Mouse (Mus musculus) G1E (cell line): ENCODE measurements around the gene Kidins220. TPM values are rescaled to one million over a fixed set of nuclear protein-coding genes. Genes with fewer than 3 reads are reported as not detected.

Experiments used
- ATAC-seq: 2 replicates; pipeline ENCODE4 v1.8.0; 2016; ENCODE audit warnings: mild to moderate bottlenecking; ENCODE audit not compliant: insufficient number of reproducible peaks, poor library complexity, low FRiP score, severe bottlenecking; ENCODE audit errors: extremely low read depth
- DNase-seq: peaks from one replicate; pipeline ENCODE4 v3.0.0; 2012; ENCODE audit warnings: low spot score
- H3K27me3 ChIP-seq: 2 replicates; pipeline ENCODE4 v1.6.1; 2012; ENCODE audit warnings: mild to moderate bottlenecking, low read length, inconsistent platforms; ENCODE audit not compliant: insufficient read depth
- H3K36me3 ChIP-seq: replicated peaks from 2 replicates; pipeline ENCODE3; 2012; ENCODE audit warnings: mild to moderate bottlenecking, inconsistent platforms
- H3K4me1 ChIP-seq: 2 replicates; pipeline ENCODE4 v1.6.1; 2012; ENCODE audit warnings: low read depth, low read length, inconsistent platforms, mixed read lengths; ENCODE audit not compliant: insufficient read depth
- H3K4me3 ChIP-seq: 2 replicates; pipeline ENCODE4 v1.5.1; 2012; ENCODE audit warnings: low read depth, mild to moderate bottlenecking, inconsistent platforms, low read length, moderate library complexity, mixed read lengths
- H3K9me3 ChIP-seq: replicated peaks from 2 replicates; pipeline ENCODE4 v1.6.1; 2012; ENCODE audit warnings: inconsistent platforms
- CTCF ChIP-seq: IDR thresholded peaks from 2 replicates; pipeline ENCODE4 v1.5.1; 2012; ENCODE audit warnings: low read depth, low read length, inconsistent platforms, mixed read lengths
- GATA1 ChIP-seq: IDR thresholded peaks from 2 replicates; pipeline ENCODE4 v1.6.1; 2012; ENCODE audit warnings: borderline replicate concordance, low read length, inconsistent platforms, mixed read lengths
- GATA2 ChIP-seq: IDR thresholded peaks from 2 replicates; pipeline ENCODE4 v1.6.1; 2012; ENCODE audit warnings: low read depth, low read length, inconsistent platforms, borderline replicate concordance
- POLR2AphosphoS5 ChIP-seq: IDR thresholded peaks from 2 replicates; pipeline ENCODE4 v1.6.1; 2012; ENCODE audit warnings: low read depth, low read length, inconsistent platforms; ENCODE audit not compliant: insufficient replicate concordance
- TAL1 ChIP-seq: conservative IDR thresholded peaks from 2 replicates; pipeline ENCODE4 v1.6.1; 2012; ENCODE audit warnings: low read depth, low read length, inconsistent platforms, mixed read lengths
- polyA plus RNA-seq: library from polyadenylated mRNA; stranded (reverse); fragments of >175 nt; gene quantifications from 2 replicates; pipeline ENCODE4 v1.2.3, GENCODE M21; 2012
- total RNA-seq, 2 experiments: library from RNA; stranded (forward) in 1 of 2; stranded (reverse) in 1 of 2; fragments of 200-1000 nt in 1 of 2; fragments of >200 nt in 1 of 2; fragmentation: Nextera tagmentation in 1 of 2; gene quantifications; 2 replicates each; pipeline ENCODE4 v1.2.3; 2014 to 2017

The Kidins220 gene
- total and polyA plus RNA-seq, 3 experiments = 42.4 to 88.5 (median 79.5) TPM

- DNase-seq (no peak), ATAC-seq (no peak)
- H3K4me1 ChIP-seq = no peaks in the 10 kb centered on the region
- no peaks in the 10 kb centered on the region for H3K9me3 ChIP-seq
- no peaks in the 10 kb centered on the region for H3K27me3 ChIP-seq
- no peak overlapping the region for H3K4me3 ChIP-seq
- H3K36me3 ChIP-seq = peaks cover 29% of the 10 kb centered on the region
- TF ChIP-seq POLR2AphosphoS5 (no peak), GATA1 (no peak), CTCF (no peak), GATA2 (no peak), TAL1 (no peak)
These were observed 87.5 kb downstream of the Kidins220 start for GRCm38 (mm10) chr12:25062264-25062663.

- H3K4me1 ChIP-seq = no peaks in the 10 kb centered on the region
- no peaks in the 10 kb centered on the region for H3K36me3 ChIP-seq
- ATAC-seq = no peak
- DNase-seq = no peak
- H3K4me3 ChIP-seq = no peak overlapping the region
- TF ChIP-seq GATA1 (no peak), POLR2AphosphoS5 (no peak), GATA2 (no peak)
- no peaks in the 10 kb centered on the region; the same call in 1 of the 2 replicates for H3K27me3 ChIP-seq
- H3K9me3 ChIP-seq = no peaks in the 10 kb centered on the region
These were observed 98.6 kb downstream of the Kidins220 start for GRCm38 (mm10) chr12:25073374-25073773.

- Histone ChIP-seq H3K36me3 (no peaks in the 10 kb centered on the region), H3K27me3 (no peaks in the 10 kb centered on the region), H3K4me1 (no peaks in the 10 kb centered on the region), H3K9me3 (no peaks in the 10 kb centered on the region), H3K4me3 (no peak overlapping the region)
- ATAC-seq = no peak
- TF ChIP-seq POLR2AphosphoS5 (no peak), TAL1 (no peak), CTCF (no peak), GATA1 (no peak), GATA2 (no peak)
- DNase-seq = no peak
These were observed 99.6 kb downstream of the Kidins220 start for GRCm38 (mm10) chr12:25074344-25074743.

GRCm38 (mm10) chr12:25083260-25084178 lies 108.8 kb downstream of the Kidins220 start:
- H3K4me3 ChIP-seq = no peak overlapping the region
- H3K27me3 ChIP-seq = no peaks in the 10 kb centered on the region
- H3K9me3 ChIP-seq = no peaks in the 10 kb centered on the region
- H3K4me1 ChIP-seq = no peaks in the 10 kb centered on the region
- no peaks in the 10 kb centered on the region for H3K36me3 ChIP-seq
- DNase-seq = no peak
- ATAC-seq = no peak
- TF ChIP-seq GATA1 (no peak), CTCF (no peak), POLR2AphosphoS5 (no peak), TAL1 (no peak), GATA2 (no peak)

- DNase-seq = no peak
- Histone ChIP-seq H3K27me3 (no peaks in the 10 kb centered on the region), H3K9me3 (no peaks in the 10 kb centered on the region), H3K4me1 (no peaks in the 10 kb centered on the region), H3K4me3 (no peak overlapping the region), H3K36me3 (no peaks in the 10 kb centered on the region)
- no peak for ATAC-seq
- TF ChIP-seq POLR2AphosphoS5 = no peak
- no peak for TF ChIP-seq TAL1
- TF ChIP-seq CTCF = no peak
- no peak for TF ChIP-seq GATA2
- no peak for TF ChIP-seq GATA1
These were observed 112.2 kb downstream of the Kidins220 start for GRCm38 (mm10) chr12:25086966-25087365.

- TF ChIP-seq POLR2AphosphoS5 = no peak
- no peak for TF ChIP-seq TAL1
- no peak for TF ChIP-seq CTCF
- no peak for TF ChIP-seq GATA1
- no peak for TF ChIP-seq GATA2
- Histone ChIP-seq H3K9me3 (no peaks in the 10 kb centered on the region), H3K36me3 (no peaks in the 10 kb centered on the region), H3K27me3 (no peaks in the 10 kb centered on the region; the same call in 1 of the 2 replicates), H3K4me3 (no peak overlapping the region), H3K4me1 (no peaks in the 10 kb centered on the region)
- ATAC-seq = no peak
- DNase-seq = no peak
These were observed 114.7 kb downstream of the Kidins220 start for GRCm38 (mm10) chr12:25089433-25089832.
